8 mouse cellular contexts compared by ENCODE assay signal in the genomic region with DNA sequence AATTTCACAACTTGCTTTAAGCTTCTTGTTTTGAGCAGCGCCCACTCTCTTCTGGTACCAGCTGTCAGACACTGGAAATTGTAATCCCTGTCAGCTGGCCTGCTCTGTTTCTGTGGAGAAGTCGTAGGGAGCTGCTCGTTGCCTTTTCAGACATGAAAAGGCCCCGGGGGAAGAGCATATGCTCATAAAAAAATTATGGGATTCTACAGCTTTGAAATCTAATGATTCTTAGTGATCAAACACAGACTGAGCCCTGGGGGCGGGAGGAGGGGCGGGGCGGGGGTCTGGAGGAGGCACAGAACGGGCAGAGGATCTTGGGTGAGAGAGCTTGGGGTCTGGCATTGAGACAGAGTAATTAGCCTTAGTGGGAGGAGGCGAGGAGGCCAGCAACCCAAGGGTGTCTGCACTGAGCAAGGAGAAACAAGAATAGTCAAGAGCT.
DNase-seq lines count a peak whose midpoint lies in the region; ATAC-seq and TF ChIP-seq lines count a peak whose summit lies in the region.

No protein-coding gene starts in this region.

- ATAC-seq in lung, embryonic 14.5 days (ENCODE audit: insufficient read depth): 0 out of 2 replicates have a peak, but pooled peaks have one; percentile 2
- peak; percentile 63 for ATAC-seq in forebrain, embryonic 12.5 days (ENCODE audit: low FRiP score)
- ATAC-seq in intestine, embryonic 16.5 days: peak; percentile 43
- ATAC-seq in liver, embryonic 15.5 days (ENCODE audit: insufficient read depth): no peak

- peak overlapping the region; percentile 22 for H3K4me3 ChIP-seq in lung, embryonic 14.5 days (ENCODE audit: low read depth, low read length)
- no peak overlapping the region for H3K4me3 ChIP-seq in forebrain, embryonic 12.5 days (replicated peaks)
- H3K4me3 ChIP-seq in intestine, embryonic 16.5 days (ENCODE audit: low read length): no peak overlapping the region; the same call in 1 of the 2 replicates
- no peak overlapping the region for H3K4me3 ChIP-seq in liver, embryonic 15.5 days (replicated peaks)

- peak overlapping the region; percentile 73 for H3K4me2 ChIP-seq in lung, embryonic 14.5 days
- peak overlapping the region; percentile 77 for H3K4me2 ChIP-seq in forebrain, embryonic 12.5 days
- H3K4me2 ChIP-seq in intestine, embryonic 16.5 days (ENCODE audit: low read depth, low read length): peak overlapping the region; percentile 85
- peak overlapping the region; percentile 70; the same call in 1 of the 2 replicates for H3K4me2 ChIP-seq in liver, embryonic 15.5 days

- H3K9ac ChIP-seq in lung, embryonic 14.5 days: peak overlapping the region; percentile 22; the same call in 1 of the 2 replicates
- peak overlapping the region; percentile 21; the same call in 1 of the 2 replicates for H3K9ac ChIP-seq in forebrain, embryonic 12.5 days
- 0 out of 2 replicates have a peak overlapping the region, but pooled peaks have one; percentile 14 for H3K9ac ChIP-seq in intestine, embryonic 16.5 days (ENCODE audit: low read depth, low read length)
- H3K9ac ChIP-seq in liver, embryonic 15.5 days: no peak overlapping the region

- no peaks in the 10 kb centered on the region for H3K36me3 ChIP-seq in lung, embryonic 14.5 days (ENCODE audit: insufficient read depth)
- H3K36me3 ChIP-seq in forebrain, embryonic 12.5 days (replicated peaks): no peaks in the 10 kb centered on the region
- H3K36me3 ChIP-seq in intestine, embryonic 16.5 days (ENCODE audit: control insufficient read depth, insufficient read depth, low read length): no peaks in the 10 kb centered on the region
- no peaks in the 10 kb centered on the region for H3K36me3 ChIP-seq in liver, embryonic 15.5 days (replicated peaks)
- H3K36me3 ChIP-seq in splenic B cell, adult 2 months (ENCODE audit: control insufficient read depth, insufficient read depth, low read length, poor library complexity, severe bottlenecking): no peaks in the 10 kb centered on the region

- peak; percentile 28 for DNase-seq in lung, embryonic 14.5 days
- DNase-seq in lung, adult 18-20 months: no peak
- peak; percentile 2 for DNase-seq in splenic B cell, adult 2 months (ENCODE audit: low read depth, low spot score)
- DNase-seq in gastrocnemius, adult 8-10 months (ENCODE audit: low spot score in 2 of 2): no peak
- DNase-seq in cerebellum, adult 11 months: no peak

- peaks cover 27% of the 10 kb centered on the region; the same call in 1 of the 2 replicates for H3K27me3 ChIP-seq in lung, embryonic 14.5 days (ENCODE audit: insufficient read depth, low read length)
- H3K27me3 ChIP-seq in forebrain, embryonic 12.5 days: peaks cover 95% of the 10 kb centered on the region
- H3K27me3 ChIP-seq in intestine, embryonic 16.5 days (replicated peaks; ENCODE audit: control insufficient read depth, insufficient read depth, low read length): peaks cover 40% of the 10 kb centered on the region
- peaks cover 89% of the 10 kb centered on the region for H3K27me3 ChIP-seq in liver, embryonic 15.5 days
- H3K27me3 ChIP-seq in splenic B cell, adult 2 months (ENCODE audit: control insufficient read depth, insufficient read depth, low read length, poor library complexity, severe bottlenecking): no peaks in the 10 kb centered on the region

- H3K27ac ChIP-seq in lung, embryonic 14.5 days (ENCODE audit: low read depth): peak overlapping the region; percentile 20; the same call in 1 of the 2 replicates
- peak overlapping the region; percentile 73 for H3K27ac ChIP-seq in forebrain, embryonic 12.5 days
- H3K27ac ChIP-seq in intestine, embryonic 16.5 days (ENCODE audit: low read length): peak overlapping the region; percentile 41
- H3K27ac ChIP-seq in liver, embryonic 15.5 days (replicated peaks): no peak overlapping the region

- no peak for TF ChIP-seq CTCF in lung, embryonic 14.5 days (IDR thresholded peaks at IDR 0.05; ENCODE audit: low read depth)

- no peaks in the 10 kb centered on the region for H3K4me1 ChIP-seq in lung, embryonic 14.5 days (ENCODE audit: insufficient read depth)
- peaks cover 12% of the 10 kb centered on the region for H3K4me1 ChIP-seq in forebrain, embryonic 12.5 days
- H3K4me1 ChIP-seq in intestine, embryonic 16.5 days (ENCODE audit: control insufficient read depth, insufficient read depth, low read length): no peaks in the 10 kb centered on the region
- no peaks in the 10 kb centered on the region for H3K4me1 ChIP-seq in liver, embryonic 15.5 days (replicated peaks)

- H3K9me3 ChIP-seq in lung, embryonic 14.5 days (ENCODE audit: low read depth, low read length): no peaks in the 10 kb centered on the region
- H3K9me3 ChIP-seq in forebrain, embryonic 12.5 days: no peaks in the 10 kb centered on the region
- no peaks in the 10 kb centered on the region for H3K9me3 ChIP-seq in intestine, embryonic 16.5 days (ENCODE audit: control insufficient read depth, low read length)
- no peaks in the 10 kb centered on the region for H3K9me3 ChIP-seq in liver, embryonic 15.5 days (replicated peaks)

- 7% methylated on average over 9 of the region's 9 CpGs for WGBS in lung, embryonic 14.5 days
- 11% methylated on average over 9 of the region's 9 CpGs for WGBS in forebrain, embryonic 12.5 days
- WGBS in intestine, embryonic 16.5 days: 6% methylated on average over 9 of the region's 9 CpGs
- WGBS in liver, embryonic 15.5 days (ENCODE audit: insufficient replicate concordance): 9% methylated on average over 9 of the region's 9 CpGs

Comparison
In these comparisons a context has a peak if more than half of its experiments do, and no peak if none do; other contexts are left out.
1. DNase-seq: peak in lung, embryonic 14.5 days (single experiment) and splenic B cell, adult 2 months (single experiment); none in lung, adult 18-20 months (0 of 2), gastrocnemius, adult 8-10 months (0 of 2) and cerebellum, adult 11 months (single experiment).
2. Peak in every context shown above with its lines, with median percentiles within 50 percentile points of each other: H3K4me2 ChIP-seq.